Mouse (Mus musculus) MEL (cell line): ENCODE measurements around the gene Anapc10. TPM values are rescaled to one million over a fixed set of nuclear protein-coding genes. Genes with fewer than 3 reads are reported as not detected.
"Not testable (repeated sequence)": the region's sequence is repeated elsewhere in the genome, so short reads cannot be mapped to it uniquely, and the experiment has no call there.

Experiments
- DNase-seq: peaks from one replicate; pipeline ENCODE4 v3.0.0; 2011; ENCODE audit warnings: low read depth, low spot score
- H3K27ac ChIP-seq: 2 replicates; pipeline ENCODE4 v1.5.1; 2012; ENCODE audit warnings: low read depth, mild to moderate bottlenecking, control low read depth, low read length, moderate library complexity; ENCODE audit not compliant: control insufficient read depth
- H3K27me3 ChIP-seq, 2 experiments: fragments of 150-350 bp in 1 of 2; sonication (generic) in 1 of 2; 2 replicates each; pipeline ENCODE4 v1.6.1; 2012; ENCODE audit warnings: low read length in 2 of 2, mild to moderate bottlenecking in 2 of 2, improper control_type of control experiment in 1 of 2, moderate library complexity in 1 of 2; ENCODE audit not compliant: insufficient read depth in 2 of 2, control insufficient read depth in 1 of 2
- H3K36me3 ChIP-seq, 2 experiments: 2 replicates each; pipeline ENCODE4 v1.6.1; 2012 to 2014; ENCODE audit warnings: low read length in 2 of 2, improper control_type of control experiment in 1 of 2, inconsistent platforms in 1 of 2, mild to moderate bottlenecking in 1 of 2; ENCODE audit not compliant: insufficient read depth in 2 of 2, control insufficient read depth in 1 of 2
- H3K4me1 ChIP-seq, 2 experiments: fragments of 150-350 bp in 1 of 2; sonication (generic) in 1 of 2; 2 replicates each; pipeline ENCODE4 v1.6.1; 2012; ENCODE audit warnings: low read length in 2 of 2, improper control_type of control experiment in 1 of 2, mild to moderate bottlenecking in 1 of 2; ENCODE audit not compliant: insufficient read depth in 2 of 2, control insufficient read depth in 1 of 2
- H3K4me3 ChIP-seq, 2 experiments: fragments of 150-350 bp in 1 of 2; sonication (generic) in 1 of 2; 2 replicates each; pipeline ENCODE4 v1.5.1; 2012; ENCODE audit warnings: low read depth in 2 of 2, low read length in 2 of 2, mild to moderate bottlenecking in 2 of 2, moderate library complexity in 2 of 2, control low read depth in 1 of 2, improper control_type of control experiment in 1 of 2; ENCODE audit not compliant: control insufficient read depth in 1 of 2, insufficient read depth in 1 of 2
- H3K79me2 ChIP-seq: 2 replicates; pipeline ENCODE4 v1.6.1; 2012; ENCODE audit warnings: mild to moderate bottlenecking, low read length, moderate library complexity; ENCODE audit not compliant: control insufficient read depth, poor library complexity, insufficient read depth
- H3K9ac ChIP-seq: 2 replicates; pipeline ENCODE4 v1.6.1; 2012; ENCODE audit warnings: low read depth, mild to moderate bottlenecking, control low read depth, low read length, moderate library complexity; ENCODE audit not compliant: control insufficient read depth, poor library complexity, severe bottlenecking
- H3K9me3 ChIP-seq: fragments of 150-350 bp; sonication (generic); replicated peaks from 2 replicates; pipeline ENCODE4 v1.6.1; 2012; ENCODE audit warnings: mild to moderate bottlenecking, low read length, improper control_type of control experiment, moderate library complexity; ENCODE audit not compliant: insufficient read depth
- BHLHE40 ChIP-seq: IDR thresholded peaks from 2 replicates; pipeline ENCODE4 v1.6.1; 2012; ENCODE audit warnings: low read depth, mild to moderate bottlenecking, inconsistent platforms, low read length, improper control_type of control experiment, borderline replicate concordance
- ETS1 ChIP-seq: IDR thresholded peaks from 2 replicates; pipeline ENCODE4 v1.6.1; 2012; ENCODE audit warnings: low read depth, mild to moderate bottlenecking, inconsistent platforms, low read length, improper control_type of control experiment, moderate library complexity
- GABPA ChIP-seq: IDR thresholded peaks from 2 replicates; pipeline ENCODE4 v1.6.1; 2012; ENCODE audit warnings: low read depth, mild to moderate bottlenecking, inconsistent platforms, low read length, improper control_type of control experiment, moderate library complexity
- HCFC1 ChIP-seq: IDR thresholded peaks from 2 replicates; pipeline ENCODE4 v1.6.1; 2012; ENCODE audit warnings: low read depth, mild to moderate bottlenecking, inconsistent platforms, low read length, improper control_type of control experiment, moderate library complexity
- KAT2A ChIP-seq: conservative IDR thresholded peaks from 2 replicates; pipeline ENCODE4 v1.6.1; 2012; ENCODE audit warnings: low read depth, low read length, improper control_type of control experiment, inconsistent platforms
- MAFK ChIP-seq: IDR thresholded peaks from 2 replicates; pipeline ENCODE4 v1.6.1; 2011; ENCODE audit warnings: low read depth, mild to moderate bottlenecking, low read length, improper control_type of control experiment, borderline replicate concordance
- MAX ChIP-seq: IDR thresholded peaks from 2 replicates; pipeline ENCODE4 v1.6.1; 2011; ENCODE audit warnings: low read length, improper control_type of control experiment
- MXI1 ChIP-seq: IDR thresholded peaks from 2 replicates; pipeline ENCODE4 v1.6.1; 2011; ENCODE audit warnings: mild to moderate bottlenecking, low read depth, low read length, improper control_type of control experiment
- MYB ChIP-seq: IDR thresholded peaks from 2 replicates; pipeline ENCODE4 v1.6.1; 2011; ENCODE audit warnings: mild to moderate bottlenecking, low read depth, low read length, improper control_type of control experiment
- POLR2AphosphoS2 ChIP-seq: IDR thresholded peaks from 2 replicates; pipeline ENCODE4 v1.6.1; 2011; ENCODE audit warnings: low read length, improper control_type of control experiment
- SMC3 ChIP-seq: IDR thresholded peaks from 2 replicates; pipeline ENCODE4 v1.6.1; 2011; ENCODE audit warnings: low read depth, low read length, improper control_type of control experiment
- TBP ChIP-seq: IDR thresholded peaks from 2 replicates; pipeline ENCODE4 v1.8.0; 2011; ENCODE audit warnings: low read depth, low read length, improper control_type of control experiment
- USF1 ChIP-seq: IDR thresholded peaks from 2 replicates; pipeline ENCODE4 v1.6.1; 2014; ENCODE audit warnings: low read depth, mild to moderate bottlenecking, inconsistent platforms, low read length, improper control_type of control experiment, moderate library complexity
- ZKSCAN1 ChIP-seq: IDR thresholded peaks from 2 replicates; pipeline ENCODE4 v1.6.1; 2012; ENCODE audit warnings: low read depth, mild to moderate bottlenecking, inconsistent platforms, low read length, improper control_type of control experiment, moderate library complexity
- ZNF384 ChIP-seq: IDR thresholded peaks from 2 replicates; pipeline ENCODE4 v1.6.1; 2012; ENCODE audit warnings: low read depth, mild to moderate bottlenecking, inconsistent platforms, low read length, improper control_type of control experiment
- polyA plus RNA-seq, 2 experiments: library from polyadenylated mRNA; stranded (reverse) in 1 of 2; unstranded in 1 of 2; fragments of >175 nt in 1 of 2; fragments of >200 nt in 1 of 2; gene quantifications; 2 replicates each; pipeline versions ENCODE4 v1.2.1 to v1.2.4; 2012; ENCODE audit warnings: low replicate concordance in 2 of 2, low read depth in 1 of 2; ENCODE audit not compliant: insufficient read length in 2 of 2, insufficient read depth in 1 of 2, missing spikeins in 1 of 2
- total RNA-seq: library from RNA; depleted of rRNA; stranded (reverse); fragments of 300-350 nt; gene quantifications from 2 replicates; pipeline ENCODE4 v1.2.3, GENCODE M21; 2012

The Anapc10 gene
- total and polyA plus RNA-seq, 3 experiments = 17.2 to 19.1 TPM; not detected in 1

GRCm38 (mm10) chr8:79680965-79681364, 30.7 kb upstream of the Anapc10 start:
- Histone ChIP-seq H3K9me3 (no peaks in the 10 kb centered on the region), H3K4me3 (peak overlapping the region; percentile 72 to 91), H3K36me3 (peaks cover 15 to 22% of the 10 kb centered on the region in 2 experiments), H3K9ac (peak overlapping the region; percentile 76), H3K79me2 (no peaks in the 10 kb centered on the region), H3K4me1 (peaks cover 9 to 12% of the 10 kb centered on the region in 2 experiments), H3K27me3 (no peaks in the 10 kb centered on the region)
- TF ChIP-seq GABPA (no peak), MAX (0 out of 2 replicates have a peak, but pooled peaks have one; percentile 15), SMC3 (no peak), ETS1 (no peak), TBP (no peak), MXI1 (peak; percentile 47), ZKSCAN1 (no peak), BHLHE40 (no peak), MAFK (no peak), KAT2A (no peak), MYB (no peak)
- TF ChIP-seq, all 39 proteins: peak for 2
- DNase-seq = no peak
- no peak overlapping the region for H3K27ac ChIP-seq

- H3K79me2 ChIP-seq, H3K4me3 ChIP-seq, DNase-seq, H3K9ac ChIP-seq, H3K9me3 ChIP-seq, H3K4me1 ChIP-seq, H3K27ac ChIP-seq, H3K27me3 ChIP-seq: not testable (repeated sequence)
- peaks cover 20 to 59% of the 10 kb centered on the region in 2 experiments for H3K36me3 ChIP-seq
- TF ChIP-seq ZNF384 = peak; percentile 60
- TF ChIP-seq, all 39 proteins: peak for 1; not testable (repeated sequence) for 38
These were observed 25.7 kb upstream of the Anapc10 start for GRCm38 (mm10) chr8:79685927-79686326.

GRCm38 (mm10) chr8:79692531-79692930, 19.1 kb upstream of the Anapc10 start:
- H3K9ac ChIP-seq = no peak overlapping the region
- no peak for TF ChIP-seq USF1
- TF ChIP-seq POLR2AphosphoS2 = no peak
- no peak for TF ChIP-seq HCFC1
- no peaks in the 10 kb centered on the region for H3K27me3 ChIP-seq
- H3K36me3 ChIP-seq = peaks cover 2 to 73% of the 10 kb centered on the region in 2 experiments; a peak in 2 of 4 replicates
- H3K4me3 ChIP-seq = no peak overlapping the region
- no peaks in the 10 kb centered on the region for H3K79me2 ChIP-seq
- DNase-seq = no peak
- H3K4me1 ChIP-seq = no peaks in the 10 kb centered on the region
- H3K27ac ChIP-seq = no peak overlapping the region
- no peaks in the 10 kb centered on the region for H3K9me3 ChIP-seq
